Mouse (Mus musculus): Measurements from ENCODE around the gene AI467606. TPM values are rescaled to one million over a fixed set of nuclear protein-coding genes. Genes with fewer than 3 reads are reported as not detected.
"Not testable (repeated sequence)": the region's sequence is repeated elsewhere in the genome, so short reads cannot be mapped to it uniquely, and the experiment has no call there.

The AI467606 gene
- polyA plus RNA-seq, 1 experiment from 2014 or later, result 3.8 TPM

- H3K36me3 ChIP-seq, result no peaks in the 10 kb centered on the region
- H3K4me3 ChIP-seq (replicated peaks), result no peak overlapping the region
- H3K9ac ChIP-seq, result no peak overlapping the region
- H3K27ac ChIP-seq, result no peak overlapping the region
- no peaks in the 10 kb centered on the region for H3K27me3 ChIP-seq
- peaks cover 10% of the 10 kb centered on the region for H3K4me1 ChIP-seq
- 62% methylated on average over 2 of the region's 2 CpGs for WGBS
- no peaks in the 10 kb centered on the region for H3K9me3 ChIP-seq (replicated peaks)
- no peak for ATAC-seq (replicated peaks; ENCODE audit: low FRiP score)
- no peak overlapping the region for H3K4me2 ChIP-seq
Measured at GRCm38 (mm10) chr7:127082995-127083394, 8.2 kb upstream of the AI467606 start.

DNA sequence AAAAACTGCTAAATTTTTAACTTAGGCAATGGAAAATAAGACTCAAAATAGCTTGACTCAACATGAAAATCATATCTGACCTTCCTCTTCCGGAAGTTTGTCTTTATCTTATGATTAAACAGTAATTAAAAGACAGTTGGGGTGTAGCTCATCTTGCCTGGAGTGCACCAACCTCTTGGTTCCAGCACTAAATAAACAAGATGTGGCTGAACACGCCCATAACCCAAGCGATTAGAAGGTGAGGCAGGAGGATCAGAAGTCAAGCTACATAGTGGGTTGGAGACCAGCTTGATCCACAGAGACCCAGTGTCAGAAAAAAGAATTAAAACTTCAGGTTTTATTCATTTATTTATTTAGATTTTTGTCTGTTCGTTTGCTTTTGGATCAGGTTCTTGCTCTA is 7.5 kb upstream of the AI467606 start:
- ATAC-seq (replicated peaks; ENCODE audit: low FRiP score), result no peak
- 81% methylated on average over 4 of the region's 4 CpGs for WGBS

GRCm38 (mm10) chr7:127084794-127085193 is 6.4 kb upstream of the AI467606 start:
- no peak overlapping the region for H3K4me3 ChIP-seq (replicated peaks)
- no peaks in the 10 kb centered on the region for H3K36me3 ChIP-seq
- H3K27ac ChIP-seq, result no peak overlapping the region
- peaks cover 19% of the 10 kb centered on the region for H3K4me1 ChIP-seq
- 92% methylated on average over 2 of the region's 2 CpGs for WGBS
- ATAC-seq (replicated peaks; ENCODE audit: low FRiP score), result no peak
- H3K9ac ChIP-seq, result no peak overlapping the region
- H3K9me3 ChIP-seq (replicated peaks), result no peaks in the 10 kb centered on the region
- no peak overlapping the region for H3K4me2 ChIP-seq
- no peaks in the 10 kb centered on the region for H3K27me3 ChIP-seq

More for the DNA sequence above, 7.5 kb upstream of the AI467606 start:
- Histone ChIP-seq H3K4me3 (replicated peaks) (no peak overlapping the region), H3K9me3 (replicated peaks) (no peaks in the 10 kb centered on the region), H3K36me3 (no peaks in the 10 kb centered on the region), H3K27ac (no peak overlapping the region), H3K4me1 (peaks cover 11% of the 10 kb centered on the region), H3K27me3 (no peaks in the 10 kb centered on the region), H3K9ac (no peak overlapping the region), H3K4me2 (no peak overlapping the region)

DNA sequence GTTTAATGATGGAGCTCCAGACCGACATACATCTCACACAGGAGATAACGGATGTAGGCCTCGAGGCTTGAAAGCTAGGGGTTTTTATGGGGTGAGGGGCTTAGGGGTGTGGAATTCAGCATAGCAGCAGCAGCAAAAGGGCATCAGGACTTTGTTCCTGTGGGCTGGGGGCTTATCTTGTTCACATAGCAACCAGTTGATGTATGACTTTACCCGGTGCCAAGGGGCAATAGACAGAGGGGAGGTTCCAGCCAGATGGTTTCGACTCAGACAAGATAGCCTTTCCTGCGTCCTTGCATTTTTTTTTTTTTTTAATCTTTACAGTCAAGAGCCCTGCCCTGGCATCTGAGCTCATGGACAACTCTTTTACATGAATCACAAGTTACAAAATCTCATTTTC is 5.4 kb upstream of the AI467606 start:
- H3K36me3 ChIP-seq; H3K4me2 ChIP-seq; ATAC-seq (replicated peaks; ENCODE audit: low FRiP score); H3K4me3 ChIP-seq (replicated peaks); H3K9me3 ChIP-seq (replicated peaks); H3K27ac ChIP-seq; H3K27me3 ChIP-seq; H3K9ac ChIP-seq: not testable (repeated sequence)
- 54% methylated on average over 6 of the region's 6 CpGs for WGBS
- H3K4me1 ChIP-seq, result peaks cover 13% of the 10 kb centered on the region

GRCm38 (mm10) chr7:127087278-127088010 is 3.7 kb upstream of the AI467606 start, which contains the start of gene Zg16:
Gene Zg16, minus strand, starts transcription at chr7:127087328.
- H3K27me3 ChIP-seq; H3K27ac ChIP-seq; ATAC-seq (replicated peaks; ENCODE audit: low FRiP score); H3K4me2 ChIP-seq; H3K9ac ChIP-seq; H3K4me3 ChIP-seq (replicated peaks); H3K9me3 ChIP-seq (replicated peaks); H3K36me3 ChIP-seq: not testable (repeated sequence)
- WGBS, result 70% methylated on average over 6 of the region's 6 CpGs
- H3K4me1 ChIP-seq, result peaks cover 25% of the 10 kb centered on the region

GRCm38 (mm10) chr7:127088083-127088482 is 3.1 kb upstream of the AI467606 start:
- Histone ChIP-seq H3K9me3 (replicated peaks) (no peaks in the 10 kb centered on the region), H3K9ac (no peak overlapping the region), H3K4me1 (peaks cover 25% of the 10 kb centered on the region), H3K36me3 (no peaks in the 10 kb centered on the region), H3K27me3 (no peaks in the 10 kb centered on the region), H3K4me2 (no peak overlapping the region), H3K27ac (no peak overlapping the region), H3K4me3 (replicated peaks) (no peak overlapping the region)
- 87% methylated on average over 3 of the region's 3 CpGs for WGBS
- ATAC-seq (replicated peaks; ENCODE audit: low FRiP score), result no peak

GRCm38 (mm10) chr7:127088901-127089845 is 2.0 kb upstream of the AI467606 start:
- Histone ChIP-seq H3K4me2 (peak overlapping the region; percentile 43), H3K36me3 (no peaks in the 10 kb centered on the region), H3K27ac (no peak overlapping the region), H3K27me3 (no peaks in the 10 kb centered on the region), H3K9ac (0 out of 2 replicates have a peak overlapping the region, but pooled peaks have one; percentile 15), H3K9me3 (replicated peaks) (no peaks in the 10 kb centered on the region), H3K4me1 (peaks cover 25% of the 10 kb centered on the region), H3K4me3 (replicated peaks) (peak overlapping the region; percentile 1; the same call in 1 of the 2 replicates)
- no peak for ATAC-seq (replicated peaks; ENCODE audit: low FRiP score)
- WGBS, result 23% methylated on average over 27 of the region's 27 CpGs

DNA sequence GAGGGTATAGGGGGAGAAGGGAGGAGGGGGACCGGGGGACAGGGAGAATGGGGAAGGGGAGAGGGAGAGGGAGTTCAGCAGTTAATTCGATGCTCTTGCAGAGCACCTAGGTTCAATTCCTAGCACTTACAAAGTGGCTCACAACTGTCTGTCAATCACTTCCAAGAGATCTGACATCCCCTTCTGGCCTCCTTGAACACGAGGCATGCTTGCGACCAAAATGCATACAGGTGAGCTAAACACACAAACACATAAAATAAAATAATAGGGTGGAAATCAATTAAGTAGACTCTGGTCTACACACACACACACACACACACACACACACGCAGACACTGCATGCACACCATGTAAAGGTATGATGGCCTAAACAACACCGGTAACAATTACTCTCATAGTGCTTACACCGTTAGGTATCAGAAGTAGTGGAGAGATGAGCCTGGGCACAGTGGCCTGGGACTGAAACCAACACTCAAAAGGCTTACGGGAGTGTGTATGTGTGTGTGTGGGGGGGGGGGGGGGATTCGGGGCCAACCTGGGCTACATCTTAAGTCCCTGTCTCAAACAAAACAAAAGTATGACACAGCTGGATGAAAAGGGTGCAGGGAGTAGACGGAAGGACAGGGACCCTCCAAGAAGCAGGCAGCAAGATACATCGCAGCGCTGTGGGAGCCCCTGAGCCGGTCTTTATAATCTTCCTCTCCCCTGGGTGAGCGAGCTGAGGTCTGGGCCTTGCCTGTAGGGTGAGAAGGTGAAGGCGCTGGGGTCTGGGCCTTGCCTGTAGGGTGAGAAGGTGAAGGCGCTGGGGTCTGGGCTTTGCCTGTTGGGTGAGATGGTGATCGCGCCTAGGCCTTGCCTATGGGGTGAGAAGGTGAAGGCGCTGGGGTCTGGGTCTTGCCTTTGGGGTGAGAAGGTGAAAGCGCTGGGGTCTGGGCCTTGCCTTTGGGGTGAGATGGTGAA is 725 bp upstream of the AI467606 start:
- no peaks in the 10 kb centered on the region for H3K27me3 ChIP-seq
- WGBS, result 87% methylated on average over 20 of the region's 20 CpGs
- no peak overlapping the region for H3K4me3 ChIP-seq (replicated peaks)
- 0 out of 2 replicates have a peak overlapping the region, but pooled peaks have one; percentile 28 for H3K27ac ChIP-seq
- 0 out of 2 replicates have a peak overlapping the region, but pooled peaks have one; percentile 5 for H3K4me2 ChIP-seq
- peaks cover 25% of the 10 kb centered on the region for H3K4me1 ChIP-seq
- H3K9ac ChIP-seq, result no peak overlapping the region
- 0 out of 2 replicates have a peak, but pooled peaks have one; percentile 15 for ATAC-seq (replicated peaks; ENCODE audit: low FRiP score)
- H3K9me3 ChIP-seq (replicated peaks), result no peaks in the 10 kb centered on the region
- no peaks in the 10 kb centered on the region for H3K36me3 ChIP-seq

DNA sequence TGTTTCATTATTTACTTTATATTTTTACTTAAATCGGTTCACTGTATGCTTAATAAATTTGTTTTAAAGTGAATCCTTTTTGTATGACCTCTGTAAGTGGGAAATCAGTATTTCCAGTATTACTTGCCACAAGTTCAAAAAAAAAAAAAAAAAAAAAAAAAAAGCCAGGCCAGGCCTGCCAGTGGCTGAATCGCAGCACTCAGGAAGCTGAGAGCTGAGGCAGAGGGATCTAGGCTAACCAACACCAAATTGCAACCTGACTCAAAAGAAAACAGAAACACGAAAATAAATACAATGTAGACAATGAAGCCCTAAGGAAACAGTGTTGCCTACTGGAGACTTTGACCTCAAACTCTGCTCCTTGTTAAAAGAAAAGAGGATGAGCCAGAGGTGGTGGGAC is 2.8 kb downstream of the AI467606 start:
- no peak for ATAC-seq (replicated peaks; ENCODE audit: low FRiP score)
- 75% methylated on average over 3 of the region's 3 CpGs for WGBS
- Histone ChIP-seq H3K9me3 (replicated peaks) (no peaks in the 10 kb centered on the region), H3K4me3 (replicated peaks) (no peak overlapping the region), H3K27ac (no peak overlapping the region), H3K4me1 (peaks cover 22% of the 10 kb centered on the region), H3K27me3 (no peaks in the 10 kb centered on the region), H3K4me2 (no peak overlapping the region), H3K36me3 (no peaks in the 10 kb centered on the region), H3K9ac (no peak overlapping the region)

DNA sequence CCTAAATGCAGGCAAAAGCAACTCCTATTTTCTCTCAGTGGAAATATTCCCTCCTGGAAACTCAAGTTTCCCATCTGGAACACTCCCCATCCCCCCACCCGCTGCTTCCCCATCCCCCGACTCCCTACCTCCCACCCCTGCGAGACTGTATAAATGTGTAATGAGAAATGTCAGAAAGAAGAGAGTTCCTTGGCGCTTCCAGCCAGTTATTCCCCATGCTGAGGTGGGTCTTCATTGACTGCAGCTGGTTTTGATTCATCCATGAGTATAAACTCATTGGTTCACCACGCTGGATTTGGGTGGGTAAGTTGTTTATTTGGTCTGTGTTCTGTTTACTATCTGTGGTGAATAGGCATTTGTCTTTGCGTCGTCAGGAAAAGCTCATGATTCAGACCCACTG is 5.3 kb downstream of the AI467606 start:
- ATAC-seq (replicated peaks; ENCODE audit: low FRiP score), result no peak
- Histone ChIP-seq H3K9me3 (replicated peaks) (no peaks in the 10 kb centered on the region), H3K27ac (no peak overlapping the region), H3K4me3 (replicated peaks) (no peak overlapping the region), H3K36me3 (no peaks in the 10 kb centered on the region), H3K9ac (no peak overlapping the region), H3K4me2 (no peak overlapping the region), H3K27me3 (no peaks in the 10 kb centered on the region), H3K4me1 (peaks cover 9% of the 10 kb centered on the region)
- 75% methylated on average over 7 of the region's 7 CpGs for WGBS

DNA sequence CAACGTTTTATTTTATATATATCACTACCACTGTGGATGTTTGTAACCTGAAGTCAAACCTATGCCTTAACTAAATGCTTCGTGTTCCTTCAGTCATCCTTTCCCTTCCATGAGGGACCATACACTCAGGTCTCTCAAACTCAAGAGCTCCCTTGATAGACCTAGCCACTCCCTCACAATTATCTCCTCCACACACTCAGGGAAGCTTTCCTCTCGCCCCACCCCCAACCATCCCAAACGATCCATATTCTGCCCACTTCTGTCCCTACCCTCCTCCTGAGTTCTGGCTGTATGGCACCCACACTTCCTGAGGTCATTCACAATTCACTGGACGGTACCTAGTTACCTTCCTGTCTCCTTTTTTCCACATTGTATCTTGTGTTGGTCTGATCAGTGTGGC is 7.4 kb downstream of the AI467606 start:
- WGBS, result 84% methylated on average over 5 of the region's 5 CpGs
- Histone ChIP-seq H3K9ac (no peak overlapping the region), H3K9me3 (replicated peaks) (no peaks in the 10 kb centered on the region), H3K27ac (no peak overlapping the region), H3K4me3 (replicated peaks) (no peak overlapping the region), H3K4me2 (no peak overlapping the region), H3K27me3 (no peaks in the 10 kb centered on the region), H3K36me3 (no peaks in the 10 kb centered on the region), H3K4me1 (no peaks in the 10 kb centered on the region)
- no peak for ATAC-seq (replicated peaks; ENCODE audit: low FRiP score)
